Mouse (Mus musculus): ENCODE data around the gene Tmem247.

- TF ChIP-seq POLR2A (IDR thresholded peaks at IDR 0.05; ENCODE audit: borderline replicate concordance, control insufficient read depth, low read depth, low read length) (no peak), CTCF (IDR thresholded peaks at IDR 0.05; ENCODE audit: control insufficient read depth, insufficient read depth, low read length) (peak; percentile 63)
Measured at GRCm38 (mm10) chr17:86962297-86962893, 45.2 kb downstream of the Tmem247 start.
